Mouse (Mus musculus): Measurements from ENCODE around the gene Gtf3c6.

- no peak for TF ChIP-seq CTCF (IDR thresholded peaks at IDR 0.05; ENCODE audit: extremely low read depth, insufficient read depth, insufficient read length, insufficient replicate concordance)
- TF ChIP-seq POLR2A (IDR thresholded peaks at IDR 0.05; ENCODE audit: low read depth, low read length) = no peak
Measured at GRCm38 (mm10) chr10:40286767-40287166, 28.9 kb upstream of the Gtf3c6 start.

Data from spleen, adult 2 months (tissue).